ENCODE assay signal across 8 mouse cellular contexts in the genomic region with DNA sequence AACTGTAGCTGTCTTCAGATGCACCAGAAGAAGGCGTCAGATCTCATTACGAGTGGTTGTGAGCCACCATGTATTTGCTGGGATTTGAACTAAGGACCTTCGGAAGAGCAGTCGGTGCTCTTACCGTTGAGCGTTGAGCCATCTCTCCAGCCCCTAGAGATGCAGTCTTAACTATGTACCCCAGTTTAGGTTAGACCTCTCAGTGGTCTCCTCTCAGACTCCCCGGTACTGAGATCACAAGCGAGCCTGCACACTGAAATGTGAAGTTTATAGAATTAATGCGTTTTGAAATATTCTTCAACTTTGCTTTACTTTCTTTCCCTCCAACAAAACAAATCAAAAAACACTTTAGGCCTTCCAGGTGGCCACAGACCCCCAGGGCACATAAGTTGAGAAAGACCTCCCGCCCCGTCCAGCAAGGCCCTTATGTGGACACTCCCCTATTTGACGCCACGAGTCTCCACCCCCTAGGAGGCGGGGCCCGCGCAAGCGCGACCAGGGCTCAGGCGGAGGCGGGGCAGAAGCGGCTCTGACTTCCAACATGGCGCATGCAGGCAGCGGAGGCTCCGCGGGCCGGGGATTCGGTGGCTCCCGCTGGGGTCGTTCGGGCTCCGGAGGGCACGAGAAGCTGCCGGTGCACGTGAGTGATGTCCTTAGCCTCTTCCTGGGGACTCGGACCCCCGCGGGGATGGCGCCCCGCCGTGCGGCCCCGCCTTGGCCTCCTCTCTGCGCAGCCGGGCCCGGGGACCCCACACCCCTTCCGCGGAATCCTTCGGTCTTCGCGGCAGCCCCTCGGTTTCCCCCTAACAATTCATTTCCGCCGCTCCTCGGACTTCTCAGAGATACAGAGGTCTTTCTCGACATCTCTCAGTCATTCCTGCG. TPM values are rescaled to one million over a fixed set of nuclear protein-coding genes. Genes with fewer than 3 reads are reported as not detected.
DNase-seq lines count a peak whose midpoint lies in the region; ATAC-seq and TF ChIP-seq lines count a peak whose summit lies in the region.

A gene (plus strand): TSS at position 517 of the 882 bp plus-strand sequence.

- peak within 1 kb of the TSS; percentile 93 for H3K9ac ChIP-seq in heart, embryonic 15.5 days
- H3K9ac ChIP-seq in liver, embryonic 14.5 days (replicated peaks): peak within 1 kb of the TSS; percentile 80
- H3K9ac ChIP-seq in neural tube, embryonic 11.5 days (ENCODE audit: low read length): peak within 1 kb of the TSS; percentile 94
- peak within 1 kb of the TSS; percentile 97 for H3K9ac ChIP-seq in stomach, postnatal 0 days (ENCODE audit: low read length)

- H3K9me3 ChIP-seq in forebrain, embryonic 10.5 days: no peaks in the 10 kb centered on the region
- H3K9me3 ChIP-seq in heart, embryonic 15.5 days (replicated peaks): no peaks in the 10 kb centered on the region
- H3K9me3 ChIP-seq in liver, embryonic 14.5 days (ENCODE audit: control insufficient read depth, low read length): no peaks in the 10 kb centered on the region
- no peaks in the 10 kb centered on the region for H3K9me3 ChIP-seq in neural tube, embryonic 11.5 days (ENCODE audit: control insufficient read depth, low read length)
- H3K9me3 ChIP-seq in stomach, postnatal 0 days (ENCODE audit: control insufficient read depth, low read length): no peaks in the 10 kb centered on the region

- H3K27me3 ChIP-seq in forebrain, embryonic 10.5 days (ENCODE audit: poor library complexity, severe bottlenecking): no peaks in the 10 kb centered on the region
- H3K27me3 ChIP-seq in heart, embryonic 15.5 days: no peaks in the 10 kb centered on the region
- H3K27me3 ChIP-seq in liver, embryonic 14.5 days (ENCODE audit: control insufficient read depth, insufficient read depth, low read length): no peaks in the 10 kb centered on the region
- no peaks in the 10 kb centered on the region for H3K27me3 ChIP-seq in neural tube, embryonic 11.5 days (ENCODE audit: control insufficient read depth, insufficient read depth, low read length)
- no peaks in the 10 kb centered on the region for H3K27me3 ChIP-seq in stomach, postnatal 0 days (ENCODE audit: control insufficient read depth, insufficient read depth, low read length)

- TF ChIP-seq EP300 in liver, embryonic 14.5 days (IDR thresholded peaks at IDR 0.05; ENCODE audit: low read depth): no peak
- no peak for TF ChIP-seq EP300 in stomach, postnatal 0 days (optimal IDR thresholded peaks at IDR 0.05)

- H3K36me3 ChIP-seq in forebrain, embryonic 10.5 days (replicated peaks): peaks cover 37% of the 10 kb centered on the region
- H3K36me3 ChIP-seq in heart, embryonic 15.5 days: peaks cover 30% of the 10 kb centered on the region
- peaks cover 2% of the 10 kb centered on the region for H3K36me3 ChIP-seq in liver, embryonic 14.5 days (replicated peaks; ENCODE audit: control insufficient read depth, insufficient read depth, low read depth)
- peaks cover 18% of the 10 kb centered on the region for H3K36me3 ChIP-seq in neural tube, embryonic 11.5 days (ENCODE audit: control insufficient read depth, insufficient read depth, low read length)
- peaks cover 20% of the 10 kb centered on the region for H3K36me3 ChIP-seq in stomach, postnatal 0 days (ENCODE audit: control insufficient read depth, insufficient read depth, low read length)

- no peak for TF ChIP-seq CTCF in liver, embryonic 14.5 days (IDR thresholded peaks at IDR 0.05; ENCODE audit: low read depth)
- peak; percentile 13; the same call in 1 of the 2 replicates for TF ChIP-seq CTCF in stomach, postnatal 0 days (IDR thresholded peaks at IDR 0.05; ENCODE audit: low read depth)

- H3K27ac ChIP-seq in forebrain, embryonic 10.5 days: peak within 1 kb of the TSS; percentile 95
- H3K27ac ChIP-seq in heart, embryonic 15.5 days: peak within 1 kb of the TSS; percentile 35; the same call in 1 of the 2 replicates
- H3K27ac ChIP-seq in liver, embryonic 14.5 days: no peak within 1 kb of the TSS
- H3K27ac ChIP-seq in neural tube, embryonic 11.5 days (ENCODE audit: low read depth, low read length): no peak within 1 kb of the TSS
- H3K27ac ChIP-seq in stomach, postnatal 0 days (replicated peaks): 0 out of 2 replicates have a peak within 1 kb of the TSS, but pooled peaks have one; percentile 53

- peak; percentile 83 for DNase-seq in c-Kit-positive CD71-negative TER-119-negative erythroid progenitor cells, embryonic 14.5 days (ENCODE audit: low read depth)
- peak; percentile 92 for DNase-seq in forebrain, embryonic 10.5 days (ENCODE audit: extremely low spot score, low spot score)
- peak; percentile 96 to 97 for DNase-seq in kidney, postnatal 25 days
- peak; percentile 77 to 79 (median 77) for DNase-seq in liver, embryonic 14.5 days (ENCODE audit: low read depth in 3 of 3, low spot score in 3 of 3)
- peak; percentile 93 for DNase-seq in neural tube, embryonic 11.5 days (ENCODE audit: low spot score)
- DNase-seq in stomach, postnatal 0 days (ENCODE audit: low spot score): peak; percentile 96

- WGBS in forebrain, embryonic 10.5 days: 13% methylated on average over 56 of the region's 56 CpGs
- WGBS in heart, embryonic 15.5 days: 13% methylated on average over 56 of the region's 56 CpGs
- 13% methylated on average over 55 of the region's 56 CpGs for WGBS in liver, embryonic 14.5 days (ENCODE audit: insufficient replicate concordance)
- 14% methylated on average over 54 of the region's 56 CpGs for WGBS in neural tube, embryonic 11.5 days
- WGBS in stomach, postnatal 0 days: 14% methylated on average over 56 of the region's 56 CpGs

- peaks cover 9% of the 10 kb centered on the region for H3K4me1 ChIP-seq in forebrain, embryonic 10.5 days
- peaks cover 11% of the 10 kb centered on the region for H3K4me1 ChIP-seq in heart, embryonic 15.5 days (replicated peaks)
- peaks cover 2 to 4% of the 10 kb centered on the region in 2 experiments; a peak in 2 of 4 replicates for H3K4me1 ChIP-seq in liver, embryonic 14.5 days (replicated peaks; ENCODE audit: control insufficient read depth in 2 of 2, insufficient read depth in 2 of 2, low read length in 1 of 2)
- H3K4me1 ChIP-seq in neural tube, embryonic 11.5 days (ENCODE audit: control insufficient read depth, insufficient read depth, low read length): peaks cover 5% of the 10 kb centered on the region; the same call in 1 of the 2 replicates
- no peaks in the 10 kb centered on the region for H3K4me1 ChIP-seq in stomach, postnatal 0 days (replicated peaks; ENCODE audit: control insufficient read depth, insufficient read depth)

- H3K4me3 ChIP-seq in forebrain, embryonic 10.5 days: peak within 1 kb of the TSS; percentile 95
- H3K4me3 ChIP-seq in heart, embryonic 15.5 days: peak within 1 kb of the TSS; percentile 85
- peak within 1 kb of the TSS; percentile 71 to 91 for H3K4me3 ChIP-seq in liver, embryonic 14.5 days (ENCODE audit: insufficient read depth in 1 of 2, low read depth in 2 of 2, low read length in 2 of 2)
- H3K4me3 ChIP-seq in neural tube, embryonic 11.5 days (ENCODE audit: low read depth, low read length): peak within 1 kb of the TSS; percentile 98
- peak within 1 kb of the TSS; percentile 95 for H3K4me3 ChIP-seq in stomach, postnatal 0 days (ENCODE audit: low read depth, low read length)

- H3K4me2 ChIP-seq in heart, embryonic 15.5 days: peak within 1 kb of the TSS; percentile 93
- peak within 1 kb of the TSS; percentile 73 for H3K4me2 ChIP-seq in liver, embryonic 14.5 days (ENCODE audit: low read depth)
- peak within 1 kb of the TSS; percentile 87 for H3K4me2 ChIP-seq in neural tube, embryonic 11.5 days (ENCODE audit: low read depth)
- peak within 1 kb of the TSS; percentile 59 for H3K4me2 ChIP-seq in stomach, postnatal 0 days (replicated peaks; ENCODE audit: low read depth)

- peak; percentile 100 for ATAC-seq in CD4-positive, CD25-positive, alpha-beta regulatory T cell, adult 4 months
- peak; percentile 94 for ATAC-seq in heart, embryonic 15.5 days (replicated peaks; ENCODE audit: insufficient number of reproducible peaks, insufficient read depth, low FRiP score, low read depth)
- peak; percentile 95 for ATAC-seq in liver, embryonic 14.5 days (ENCODE audit: insufficient read depth)
- ATAC-seq in neural tube, embryonic 11.5 days (ENCODE audit: insufficient read depth, low FRiP score, low TSS enrichment): peak; percentile 98
- peak; percentile 98 for ATAC-seq in stomach, postnatal 0 days (ENCODE audit: low FRiP score, low TSS enrichment)

RNA-seq across cellular contexts. Expression of the gene that starts here (rescaled TPM):
- polyA plus RNA-seq in CD4-positive, CD25-positive, alpha-beta regulatory T cell, adult 4 months (2017; shearing (Covaris generic)): 100 to 1,000 TPM in 1 of 2 experiments, 10 to 100 TPM in 1; 75.3 to 102 TPM
- 146 and 151 TPM in 2 replicates for polyA plus RNA-seq in forebrain, embryonic 10.5 days (2016; fragmentation: Nextera tagmentation; extraction: Ambion mirVana)
- polyA plus RNA-seq in heart, embryonic 15.5 days (2015; fragmentation: Nextera tagmentation; extraction: Ambion mirVana): 139 and 161 TPM in 2 replicates
- 47.6 and 57.0 TPM in 2 replicates for polyA plus RNA-seq in liver, embryonic 14.5 days (2012; rRNA removed)
- 68.7 and 70.3 TPM in 2 replicates for polyA plus RNA-seq in liver, embryonic 14.5 days (2014; fragmentation: Nextera tagmentation; extraction: Ambion mirVana)
- 167 and 169 TPM in 2 replicates for polyA plus RNA-seq in neural tube, embryonic 11.5 days (2014; fragmentation: Nextera tagmentation; extraction: Ambion mirVana)
- polyA plus RNA-seq in stomach, postnatal 0 days (2015; fragmentation: Nextera tagmentation; extraction: Ambion mirVana): 188 and 197 TPM in 2 replicates

Comparison
In these comparisons a context has a peak if more than half of its experiments do, and no peak if none do; other contexts are left out.
1. H3K27ac ChIP-seq: peak in forebrain, embryonic 10.5 days (single experiment), heart, embryonic 15.5 days (single experiment) and stomach, postnatal 0 days (single experiment); none in liver, embryonic 14.5 days (single experiment) and neural tube, embryonic 11.5 days (single experiment).
2. Peak in every context shown above with its lines, with median percentiles within 50 percentile points of each other: ATAC-seq, DNase-seq, H3K4me3 ChIP-seq, H3K4me2 ChIP-seq and H3K9ac ChIP-seq.